Mouse (Mus musculus): ENCODE measurements around the gene Rpl3. TPM values are rescaled to one million over a fixed set of nuclear protein-coding genes. Genes with fewer than 3 reads are reported as not detected.
"Not testable (repeated sequence)": the region's sequence is repeated elsewhere in the genome, so short reads cannot be mapped to it uniquely, and the experiment has no call there.

The Rpl3 gene
- polyA plus RNA-seq, 1 experiment, result 145 TPM

GRCm38 (mm10) chr15:80132452-80132851, 40.8 kb upstream of the Rpl3 start:
- Histone ChIP-seq H3K9me3 (no peaks in the 10 kb centered on the region), H3K4me3 (replicated peaks) (peak overlapping the region; percentile 97), H3K36me3 (replicated peaks; ENCODE audit: low read length) (peaks cover 31% of the 10 kb centered on the region), H3K27me3 (replicated peaks) (no peaks in the 10 kb centered on the region), H3K4me1 (peaks cover 87% of the 10 kb centered on the region)
- no peak for TF ChIP-seq GATA1 (IDR thresholded peaks at IDR 0.05; ENCODE audit: borderline replicate concordance, low read length)
- no peak for TF ChIP-seq FLI1 (IDR thresholded peaks at IDR 0.05; ENCODE audit: low read length)

DNA sequence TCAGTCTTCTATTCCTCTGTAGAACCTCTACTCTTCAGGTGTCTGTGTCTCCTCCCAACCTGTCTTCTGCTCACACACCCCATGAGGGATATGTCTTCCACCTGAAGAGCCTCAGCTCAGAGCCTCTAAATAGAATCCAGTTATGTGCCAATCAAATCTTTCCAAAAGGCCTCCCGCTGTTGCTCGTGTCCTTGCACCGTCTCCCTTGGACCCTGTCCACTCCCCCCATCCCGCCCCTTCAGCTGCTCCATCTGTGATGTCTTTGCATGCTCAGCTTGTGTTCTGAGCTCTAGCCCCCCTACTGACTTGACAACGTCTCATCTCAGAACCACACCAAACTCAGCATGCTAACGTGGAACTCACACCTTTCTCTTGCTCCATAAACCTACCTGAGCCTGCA, 39.8 kb upstream of the Rpl3 start:
- TF ChIP-seq GATA1 (IDR thresholded peaks at IDR 0.05; ENCODE audit: borderline replicate concordance, low read length) (no peak), FLI1 (IDR thresholded peaks at IDR 0.05; ENCODE audit: low read length) (no peak)
- Histone ChIP-seq H3K27me3 (replicated peaks) (no peaks in the 10 kb centered on the region), H3K4me3 (replicated peaks) (no peak overlapping the region), H3K4me1 (peaks cover 80% of the 10 kb centered on the region), H3K36me3 (replicated peaks; ENCODE audit: low read length) (peaks cover 21% of the 10 kb centered on the region), H3K9me3 (no peaks in the 10 kb centered on the region)

DNA sequence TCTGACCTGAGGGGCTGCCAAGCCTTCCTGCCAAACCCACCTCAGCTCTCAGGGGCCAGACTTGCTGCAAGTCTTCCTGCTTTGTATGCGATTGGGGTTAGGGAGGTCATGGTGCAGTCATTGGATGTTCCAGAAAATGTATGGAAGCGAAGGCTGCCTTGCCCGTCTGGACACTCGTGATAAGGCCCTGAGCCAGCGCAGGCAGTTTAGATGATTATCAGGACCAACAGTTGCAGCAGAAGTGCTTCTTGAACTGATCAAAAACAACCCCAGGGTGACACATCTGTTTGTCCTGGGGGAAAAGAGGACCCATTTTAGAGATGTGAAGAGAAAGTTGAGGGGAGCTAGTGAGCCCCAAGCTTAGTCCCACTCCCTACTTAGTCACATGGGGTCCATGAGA, 39.0 kb upstream of the Rpl3 start:
- Histone ChIP-seq H3K4me1 (peaks cover 73% of the 10 kb centered on the region), H3K4me3 (replicated peaks) (peak overlapping the region; percentile 38), H3K36me3 (replicated peaks; ENCODE audit: low read length) (peaks cover 15% of the 10 kb centered on the region), H3K9me3 (no peaks in the 10 kb centered on the region), H3K27me3 (replicated peaks) (no peaks in the 10 kb centered on the region)
- no peak for TF ChIP-seq FLI1 (IDR thresholded peaks at IDR 0.05; ENCODE audit: low read length)
- TF ChIP-seq GATA1 (IDR thresholded peaks at IDR 0.05; ENCODE audit: borderline replicate concordance, low read length), result no peak

GRCm38 (mm10) chr15:80129982-80130381, 38.3 kb upstream of the Rpl3 start:
- peaks cover 20% of the 10 kb centered on the region for H3K36me3 ChIP-seq (replicated peaks; ENCODE audit: low read length)
- H3K4me3 ChIP-seq (replicated peaks), result no peak overlapping the region
- no peaks in the 10 kb centered on the region for H3K27me3 ChIP-seq (replicated peaks)
- TF ChIP-seq GATA1 (IDR thresholded peaks at IDR 0.05; ENCODE audit: borderline replicate concordance, low read length) (no peak), FLI1 (IDR thresholded peaks at IDR 0.05; ENCODE audit: low read length) (no peak)
- H3K4me1 ChIP-seq, result peaks cover 72% of the 10 kb centered on the region
- H3K9me3 ChIP-seq, result no peaks in the 10 kb centered on the region

DNA sequence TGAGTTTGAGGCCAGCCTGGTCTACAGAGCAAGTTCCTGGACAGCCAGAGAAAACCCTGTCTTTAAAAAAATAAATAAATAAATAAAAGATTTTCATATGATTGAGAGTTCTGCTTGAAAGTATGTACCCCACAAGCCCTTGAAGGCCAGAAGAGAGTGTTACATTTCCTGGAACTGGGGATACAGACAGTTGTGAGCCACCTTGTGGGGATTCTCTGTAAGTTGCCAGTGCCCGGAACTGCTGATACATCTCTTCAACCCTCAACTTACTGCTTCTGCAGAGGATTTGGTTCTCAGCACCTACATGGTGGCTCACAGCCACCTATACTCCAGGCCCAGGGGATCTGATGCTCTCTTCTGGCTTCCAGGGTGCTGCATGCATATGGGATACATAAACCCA, 35.5 kb upstream of the Rpl3 start:
- Histone ChIP-seq H3K27me3 (replicated peaks) (no peaks in the 10 kb centered on the region), H3K4me3 (replicated peaks) (no peak overlapping the region), H3K36me3 (replicated peaks; ENCODE audit: low read length) (peaks cover 27% of the 10 kb centered on the region), H3K9me3 (no peaks in the 10 kb centered on the region), H3K4me1 (peaks cover 69% of the 10 kb centered on the region)
- TF ChIP-seq GATA1 (IDR thresholded peaks at IDR 0.05; ENCODE audit: borderline replicate concordance, low read length), result no peak
- no peak for TF ChIP-seq FLI1 (IDR thresholded peaks at IDR 0.05; ENCODE audit: low read length)

DNA sequence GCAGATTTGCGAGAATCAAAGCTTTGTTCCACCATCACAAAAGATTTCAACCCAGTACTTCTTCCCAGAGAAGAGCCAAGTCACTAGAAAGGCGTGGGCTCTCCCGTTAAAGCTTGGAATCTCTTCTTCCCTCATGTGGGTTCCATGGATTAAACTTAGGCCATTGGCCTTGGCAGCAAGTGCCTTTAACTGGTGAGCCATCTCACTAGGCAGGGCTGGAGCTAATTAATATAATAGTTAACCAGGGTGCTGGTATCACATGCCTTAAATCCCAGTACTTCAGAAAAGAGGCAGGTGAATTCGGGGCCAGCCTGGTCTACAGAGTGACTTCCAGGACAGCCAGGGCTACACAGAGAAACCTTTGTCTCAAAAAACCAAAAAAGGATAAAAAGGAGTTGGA, 33.0 kb upstream of the Rpl3 start:
- H3K9me3 ChIP-seq, result no peaks in the 10 kb centered on the region
- H3K4me1 ChIP-seq, result peaks cover 59% of the 10 kb centered on the region
- H3K4me3 ChIP-seq (replicated peaks), result no peak overlapping the region
- H3K36me3 ChIP-seq (replicated peaks; ENCODE audit: low read length), result peaks cover 39% of the 10 kb centered on the region
- H3K27me3 ChIP-seq (replicated peaks), result no peaks in the 10 kb centered on the region
- TF ChIP-seq GATA1 (IDR thresholded peaks at IDR 0.05; ENCODE audit: borderline replicate concordance, low read length), result no peak
- no peak for TF ChIP-seq FLI1 (IDR thresholded peaks at IDR 0.05; ENCODE audit: low read length)

DNA sequence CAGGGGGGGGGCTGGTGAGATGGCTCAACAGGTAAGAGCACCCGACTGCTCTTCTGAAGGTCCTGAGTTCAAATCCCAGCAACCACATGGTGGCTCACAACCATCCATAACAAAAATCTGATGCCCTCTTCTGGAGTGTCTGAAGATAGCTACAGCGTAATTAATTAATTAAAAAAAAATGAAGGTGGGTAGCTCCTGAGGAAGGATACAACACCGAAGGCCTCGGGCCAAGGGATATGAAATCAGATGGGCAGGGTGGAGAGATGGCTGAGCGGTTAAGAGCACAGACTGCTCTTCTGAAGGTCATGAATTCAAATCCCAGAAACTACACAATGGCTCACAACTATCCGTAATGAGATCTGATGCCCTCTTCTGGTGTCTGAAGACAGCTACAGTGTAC, 30.8 kb upstream of the Rpl3 start:
- H3K4me1 ChIP-seq, result peaks cover 62% of the 10 kb centered on the region
- H3K27me3 ChIP-seq (replicated peaks); H3K9me3 ChIP-seq; H3K4me3 ChIP-seq (replicated peaks): not testable (repeated sequence)
- peaks cover 46% of the 10 kb centered on the region for H3K36me3 ChIP-seq (replicated peaks; ENCODE audit: low read length)

DNA sequence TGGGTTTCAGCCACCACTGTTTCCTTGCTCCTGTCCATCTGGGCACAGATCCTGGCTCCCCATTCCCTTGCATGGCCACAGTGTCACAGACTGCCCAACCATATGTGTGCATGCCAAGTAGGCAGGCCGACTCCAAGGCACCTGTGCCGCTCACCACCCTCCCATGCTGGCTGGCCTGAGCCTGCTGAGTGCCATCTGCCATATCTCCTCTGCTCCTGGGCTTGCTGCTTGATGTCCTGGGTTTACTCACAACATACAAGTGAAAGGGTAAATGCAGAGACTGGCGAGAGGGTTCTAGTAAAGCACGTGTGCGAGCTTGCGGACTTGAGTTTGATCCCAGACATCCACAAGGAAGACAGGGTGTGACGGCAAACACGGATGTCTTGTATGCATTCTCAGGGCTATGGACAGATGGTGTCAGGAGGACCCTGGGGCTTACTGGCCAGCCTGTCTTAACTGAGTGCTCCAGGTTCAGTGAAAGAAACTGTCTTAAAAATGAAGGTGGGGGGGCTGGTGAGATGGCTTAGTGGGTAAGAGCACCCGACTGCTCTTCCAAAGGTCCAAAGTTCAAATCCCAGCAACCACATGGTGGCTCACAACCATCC, 30.2 kb upstream of the Rpl3 start:
- Histone ChIP-seq H3K27me3 (replicated peaks) (no peaks in the 10 kb centered on the region), H3K4me1 (peaks cover 64% of the 10 kb centered on the region), H3K4me3 (replicated peaks) (peak overlapping the region; percentile 62), H3K9me3 (no peaks in the 10 kb centered on the region), H3K36me3 (replicated peaks; ENCODE audit: low read length) (peaks cover 52% of the 10 kb centered on the region)
- TF ChIP-seq FLI1 (IDR thresholded peaks at IDR 0.05; ENCODE audit: low read length) (no peak), GATA1 (IDR thresholded peaks at IDR 0.05; ENCODE audit: borderline replicate concordance, low read length) (no peak)

DNA sequence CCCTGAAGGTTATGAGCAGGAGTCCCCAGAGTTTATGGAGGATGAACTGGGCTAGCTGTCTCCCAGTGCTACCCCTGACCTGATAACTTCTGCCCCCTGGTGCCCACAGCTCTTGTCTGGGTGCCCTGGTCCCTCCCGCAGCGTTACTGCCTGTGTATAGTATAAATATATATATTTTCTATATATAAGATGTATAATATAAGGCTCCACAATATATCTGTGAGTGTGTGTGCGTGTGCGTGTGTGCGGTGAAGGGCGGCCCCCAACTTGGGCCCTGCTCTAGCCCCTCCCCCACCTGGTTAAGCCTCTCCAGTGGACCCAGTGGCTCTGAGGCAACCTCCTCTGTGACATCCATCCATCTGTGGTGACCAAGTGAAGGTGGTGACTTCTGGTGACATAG, 27.4 kb upstream of the Rpl3 start:
- Histone ChIP-seq H3K4me1 (peaks cover 81% of the 10 kb centered on the region), H3K9me3 (no peaks in the 10 kb centered on the region), H3K27me3 (replicated peaks) (no peaks in the 10 kb centered on the region), H3K4me3 (replicated peaks) (no peak overlapping the region), H3K36me3 (replicated peaks; ENCODE audit: low read length) (peaks cover 64% of the 10 kb centered on the region)
- TF ChIP-seq FLI1 (IDR thresholded peaks at IDR 0.05; ENCODE audit: low read length) (no peak), GATA1 (IDR thresholded peaks at IDR 0.05; ENCODE audit: borderline replicate concordance, low read length) (no peak)

- no peak for TF ChIP-seq GATA1 (IDR thresholded peaks at IDR 0.05; ENCODE audit: borderline replicate concordance, low read length)
- no peak for TF ChIP-seq FLI1 (IDR thresholded peaks at IDR 0.05; ENCODE audit: low read length)
- H3K36me3 ChIP-seq (replicated peaks; ENCODE audit: low read length), result peaks cover 80% of the 10 kb centered on the region
- peaks cover 89% of the 10 kb centered on the region for H3K4me1 ChIP-seq
- peaks cover 5% of the 10 kb centered on the region; the same call in 1 of the 2 replicates for H3K9me3 ChIP-seq
- H3K27me3 ChIP-seq (replicated peaks), result no peaks in the 10 kb centered on the region
- peak overlapping the region; percentile 71 for H3K4me3 ChIP-seq (replicated peaks)
These were observed 25.5 kb upstream of the Rpl3 start for GRCm38 (mm10) chr15:80117154-80117553.

Data from megakaryocyte, embryonic 14.5 days (primary cell).